Mouse (Mus musculus) MEL (cell line): ENCODE data around the gene Lyrm1. TPM values are rescaled to one million over a fixed set of nuclear protein-coding genes. Genes with fewer than 3 reads are reported as not detected.

Experiments used
- DNase-seq: peaks from one replicate; pipeline ENCODE4 v3.0.0; 2011; ENCODE audit warnings: low read depth, low spot score
- H3K27ac ChIP-seq: 2 replicates; pipeline ENCODE4 v1.5.1; 2012; ENCODE audit warnings: low read depth, mild to moderate bottlenecking, control low read depth, low read length, moderate library complexity; ENCODE audit not compliant: control insufficient read depth
- H3K27me3 ChIP-seq, 2 experiments: fragments of 150-350 bp in 1 of 2; sonication (generic) in 1 of 2; 2 replicates each; pipeline ENCODE4 v1.6.1; 2012; ENCODE audit warnings: low read length in 2 of 2, mild to moderate bottlenecking in 2 of 2, improper control_type of control experiment in 1 of 2, moderate library complexity in 1 of 2; ENCODE audit not compliant: insufficient read depth in 2 of 2, control insufficient read depth in 1 of 2
- H3K36me3 ChIP-seq, 2 experiments: 2 replicates each; pipeline ENCODE4 v1.6.1; 2012 to 2014; ENCODE audit warnings: low read length in 2 of 2, improper control_type of control experiment in 1 of 2, inconsistent platforms in 1 of 2, mild to moderate bottlenecking in 1 of 2; ENCODE audit not compliant: insufficient read depth in 2 of 2, control insufficient read depth in 1 of 2
- H3K4me1 ChIP-seq, 2 experiments: fragments of 150-350 bp in 1 of 2; sonication (generic) in 1 of 2; 2 replicates each; pipeline ENCODE4 v1.6.1; 2012; ENCODE audit warnings: low read length in 2 of 2, improper control_type of control experiment in 1 of 2, mild to moderate bottlenecking in 1 of 2; ENCODE audit not compliant: insufficient read depth in 2 of 2, control insufficient read depth in 1 of 2
- H3K4me3 ChIP-seq, 2 experiments: fragments of 150-350 bp in 1 of 2; sonication (generic) in 1 of 2; 2 replicates each; pipeline ENCODE4 v1.5.1; 2012; ENCODE audit warnings: low read depth in 2 of 2, low read length in 2 of 2, mild to moderate bottlenecking in 2 of 2, moderate library complexity in 2 of 2, control low read depth in 1 of 2, improper control_type of control experiment in 1 of 2; ENCODE audit not compliant: control insufficient read depth in 1 of 2, insufficient read depth in 1 of 2
- H3K79me2 ChIP-seq: 2 replicates; pipeline ENCODE4 v1.6.1; 2012; ENCODE audit warnings: mild to moderate bottlenecking, low read length, moderate library complexity; ENCODE audit not compliant: control insufficient read depth, poor library complexity, insufficient read depth
- H3K9ac ChIP-seq: 2 replicates; pipeline ENCODE4 v1.6.1; 2012; ENCODE audit warnings: low read depth, mild to moderate bottlenecking, control low read depth, low read length, moderate library complexity; ENCODE audit not compliant: control insufficient read depth, poor library complexity, severe bottlenecking
- H3K9me3 ChIP-seq: fragments of 150-350 bp; sonication (generic); replicated peaks from 2 replicates; pipeline ENCODE4 v1.6.1; 2012; ENCODE audit warnings: mild to moderate bottlenecking, low read length, improper control_type of control experiment, moderate library complexity; ENCODE audit not compliant: insufficient read depth
- BHLHE40 ChIP-seq: IDR thresholded peaks from 2 replicates; pipeline ENCODE4 v1.6.1; 2012; ENCODE audit warnings: low read depth, mild to moderate bottlenecking, inconsistent platforms, low read length, improper control_type of control experiment, borderline replicate concordance
- CTCF ChIP-seq, 3 experiments: IDR thresholded peaks in 2 of 3; conservative IDR thresholded peaks in 1 of 3; 2 replicates each; pipeline ENCODE4 v1.5.1; 2011 to 2012; ENCODE audit warnings: low read length in 3 of 3, low read depth in 2 of 3, mild to moderate bottlenecking in 2 of 3, improper control_type of control experiment in 1 of 3, inconsistent platforms in 1 of 3, mixed read lengths in 1 of 3, moderate library complexity in 1 of 3; ENCODE audit not compliant: control insufficient read depth in 1 of 3, insufficient read depth in 1 of 3, poor library complexity in 1 of 3, severe bottlenecking in 1 of 3
- ELF1 ChIP-seq: IDR thresholded peaks from 2 replicates; pipeline ENCODE4 v1.6.1; 2014; ENCODE audit warnings: low read depth, mild to moderate bottlenecking, inconsistent platforms, low read length, improper control_type of control experiment, moderate library complexity
- EP300 ChIP-seq, 2 experiments: IDR thresholded peaks; 2 replicates each; pipeline ENCODE4 v1.6.1; 2011; ENCODE audit warnings: improper control_type of control experiment in 2 of 2, low read length in 2 of 2, low read depth in 1 of 2, mild to moderate bottlenecking in 1 of 2
- ETS1 ChIP-seq: IDR thresholded peaks from 2 replicates; pipeline ENCODE4 v1.6.1; 2012; ENCODE audit warnings: low read depth, mild to moderate bottlenecking, inconsistent platforms, low read length, improper control_type of control experiment, moderate library complexity
- GATA1 ChIP-seq: IDR thresholded peaks from 2 replicates; pipeline ENCODE4 v1.6.1; 2011; ENCODE audit warnings: low read depth, low read length, improper control_type of control experiment
- MAZ ChIP-seq: IDR thresholded peaks from 2 replicates; pipeline ENCODE4 v1.6.1; 2012; ENCODE audit warnings: low read depth, mild to moderate bottlenecking, inconsistent platforms, low read length, improper control_type of control experiment
- MEF2A ChIP-seq: IDR thresholded peaks from 2 replicates; pipeline ENCODE4 v1.6.1; 2014; ENCODE audit warnings: low read depth, mild to moderate bottlenecking, inconsistent platforms, low read length, improper control_type of control experiment; ENCODE audit not compliant: poor library complexity, insufficient replicate concordance, severe bottlenecking; ENCODE audit errors: extremely low read depth
- NRF1 ChIP-seq: IDR thresholded peaks from 2 replicates; pipeline ENCODE4 v1.6.1; 2014; ENCODE audit warnings: low read depth, mild to moderate bottlenecking, inconsistent platforms, low read length, improper control_type of control experiment, moderate library complexity; ENCODE audit not compliant: poor library complexity, insufficient read depth, severe bottlenecking
- POLR2AphosphoS2 ChIP-seq: IDR thresholded peaks from 2 replicates; pipeline ENCODE4 v1.6.1; 2011; ENCODE audit warnings: low read length, improper control_type of control experiment
- RAD21 ChIP-seq: IDR thresholded peaks from 2 replicates; pipeline ENCODE4 v1.6.1; 2011; ENCODE audit warnings: mild to moderate bottlenecking, low read depth, low read length, improper control_type of control experiment
- RCOR1 ChIP-seq: IDR thresholded peaks from 2 replicates; pipeline ENCODE4 v1.6.1; 2012; ENCODE audit warnings: low read depth, mild to moderate bottlenecking, inconsistent platforms, low read length, improper control_type of control experiment
- TAL1 ChIP-seq: IDR thresholded peaks from 2 replicates; pipeline ENCODE4 v1.6.1; 2012; ENCODE audit warnings: mild to moderate bottlenecking, inconsistent platforms, low read length, moderate library complexity, mixed read lengths
- TBP ChIP-seq: IDR thresholded peaks from 2 replicates; pipeline ENCODE4 v1.8.0; 2011; ENCODE audit warnings: low read depth, low read length, improper control_type of control experiment
- TCF12 ChIP-seq: IDR thresholded peaks from 2 replicates; pipeline ENCODE4 v1.6.1; 2014; ENCODE audit warnings: low read depth, mild to moderate bottlenecking, inconsistent platforms, low read length, improper control_type of control experiment, moderate library complexity
- USF2 ChIP-seq, 2 experiments: IDR thresholded peaks; 2 replicates each; pipeline ENCODE4 v1.6.1; 2011 to 2012; ENCODE audit warnings: improper control_type of control experiment in 2 of 2, low read length in 2 of 2, borderline replicate concordance in 1 of 2, inconsistent platforms in 1 of 2, low read depth in 1 of 2, mild to moderate bottlenecking in 1 of 2; ENCODE audit not compliant: insufficient read depth in 1 of 2
- ZNF384 ChIP-seq: IDR thresholded peaks from 2 replicates; pipeline ENCODE4 v1.6.1; 2012; ENCODE audit warnings: low read depth, mild to moderate bottlenecking, inconsistent platforms, low read length, improper control_type of control experiment
- polyA plus RNA-seq, 2 experiments: library from polyadenylated mRNA; stranded (reverse) in 1 of 2; unstranded in 1 of 2; fragments of >175 nt in 1 of 2; fragments of >200 nt in 1 of 2; gene quantifications; 2 replicates each; pipeline versions ENCODE4 v1.2.1 to v1.2.4; 2012; ENCODE audit warnings: low replicate concordance in 2 of 2, low read depth in 1 of 2; ENCODE audit not compliant: insufficient read length in 2 of 2, insufficient read depth in 1 of 2, missing spikeins in 1 of 2
- total RNA-seq: library from RNA; depleted of rRNA; stranded (reverse); fragments of 300-350 nt; gene quantifications from 2 replicates; pipeline ENCODE4 v1.2.3, GENCODE M21; 2012

Gene Lyrm1
- total and polyA plus RNA-seq, 3 experiments, result 4.0 to 4.4 TPM; not detected in 1

DNA sequence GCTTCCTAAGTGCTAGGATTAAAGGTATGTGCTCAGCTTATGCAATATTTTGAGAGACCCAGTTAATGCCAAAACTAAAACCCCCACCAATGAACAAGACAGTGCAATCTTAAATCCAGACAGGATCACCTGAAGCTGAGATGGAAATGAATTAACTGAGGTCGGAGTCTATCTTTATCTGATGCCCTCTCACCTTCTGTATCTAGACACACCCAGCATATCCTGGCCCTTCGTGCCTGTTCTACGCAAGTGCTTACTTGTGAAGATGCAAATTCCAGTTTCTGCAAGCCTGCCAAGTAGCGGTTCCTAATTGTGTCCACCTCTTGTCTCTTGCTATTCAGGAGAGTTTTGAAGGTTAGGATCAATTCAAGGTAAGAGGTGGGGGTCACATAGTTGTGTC, 69.5 kb downstream of the Lyrm1 start:
- TF ChIP-seq USF2 (IDR thresholded peaks at IDR 0.05; ENCODE audit: borderline replicate concordance in 1 of 2, insufficient read depth in 1 of 2, low read depth in 1 of 2, low read length in 2 of 2) (no peak), MAZ (no peak), ETS1 (no peak), GATA1 (no peak), EP300 (IDR thresholded peaks at IDR 0.05; ENCODE audit: low read depth in 1 of 2, low read length in 2 of 2) (no peak), MEF2A (no peak)
- TF ChIP-seq, all 39 proteins: peak for 0
- H3K27me3 ChIP-seq, result peaks cover 0 to 2% of the 10 kb centered on the region in 2 experiments; a peak in 1 of 4 replicates
- H3K9ac ChIP-seq, result no peak overlapping the region
- no peaks in the 10 kb centered on the region for H3K9me3 ChIP-seq
- DNase-seq, result no peak
- no peak overlapping the region for H3K27ac ChIP-seq
- no peaks in the 10 kb centered on the region for H3K36me3 ChIP-seq
- H3K4me1 ChIP-seq, result no peaks in the 10 kb centered on the region
- no peaks in the 10 kb centered on the region for H3K79me2 ChIP-seq
- H3K4me3 ChIP-seq, result no peak overlapping the region

- TF ChIP-seq ZNF384 (no peak), RAD21 (no peak), ELF1 (no peak), TAL1 (no peak), EP300 (IDR thresholded peaks at IDR 0.05; ENCODE audit: low read depth in 1 of 2, low read length in 2 of 2) (no peak), BHLHE40 (no peak), NRF1 (no peak), TBP (no peak), POLR2AphosphoS2 (no peak), CTCF (IDR thresholded peaks at IDR 0.05 in 2 of 3, conservative IDR thresholded peaks at IDR 0.05 in 1 of 3; ENCODE audit: control insufficient read depth in 1 of 3, insufficient read depth in 1 of 3, low read depth in 2 of 3, low read length in 3 of 3, poor library complexity in 1 of 3, severe bottlenecking in 1 of 3) (no peak), MEF2A (no peak), RCOR1 (no peak), TCF12 (no peak)
- Histone ChIP-seq H3K36me3 (no peaks in the 10 kb centered on the region), H3K9me3 (no peaks in the 10 kb centered on the region), H3K27ac (no peak overlapping the region), H3K4me1 (no peaks in the 10 kb centered on the region), H3K27me3 (peaks cover 0 to 2% of the 10 kb centered on the region in 2 experiments; a peak in 1 of 4 replicates), H3K4me3 (no peak overlapping the region), H3K79me2 (no peaks in the 10 kb centered on the region), H3K9ac (no peak overlapping the region)
- DNase-seq, result no peak
These were observed 70.2 kb downstream of the Lyrm1 start for GRCm38 (mm10) chr7:119965651-119966395.
